ENCODE assay signal across 8 mouse cellular contexts in the genomic region with DNA sequence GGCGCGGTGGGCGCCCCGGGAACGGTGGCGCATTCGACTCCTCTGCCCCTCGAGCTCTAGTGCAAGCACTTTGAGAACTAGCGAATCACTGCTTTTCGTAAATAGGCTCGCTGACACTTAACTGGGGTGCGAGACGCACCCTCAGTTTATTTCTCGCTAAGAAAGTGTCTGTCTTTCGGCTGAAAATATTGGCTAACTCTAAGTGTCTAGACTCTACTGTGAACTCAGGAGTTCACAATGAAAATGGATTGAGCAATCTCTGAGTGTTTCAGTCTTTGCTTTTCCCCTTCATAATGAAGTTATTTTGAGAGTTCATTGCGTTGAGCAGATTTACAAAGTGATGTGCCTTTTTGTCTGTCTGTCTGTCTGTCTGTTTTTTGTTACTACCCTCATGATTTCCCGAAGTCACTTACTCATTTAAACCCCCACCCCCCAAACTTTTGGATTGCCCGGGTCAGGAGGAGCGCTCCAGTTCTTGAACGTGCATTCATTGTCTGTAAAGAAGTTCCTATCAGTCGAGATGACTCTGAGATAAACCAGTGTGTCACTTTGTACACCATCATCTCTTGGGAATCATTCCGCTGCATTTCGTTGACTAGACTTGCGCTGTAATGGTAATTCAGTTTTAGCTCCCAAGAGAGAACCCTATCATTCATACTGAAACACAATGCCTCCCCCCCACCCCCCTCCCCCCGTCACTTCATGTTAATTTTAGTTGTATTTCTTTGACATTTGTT. TPM values are rescaled to one million over a fixed set of nuclear protein-coding genes. Genes with fewer than 3 reads are reported as not detected.
DNase-seq lines count a peak whose midpoint lies in the region; ATAC-seq and TF ChIP-seq lines count a peak whose summit lies in the region.

No protein-coding gene starts in this region.

- no peak for TF ChIP-seq CTCF in E14TG2a.4 (conservative IDR thresholded peaks at IDR 0.05; ENCODE audit: low read length)

- ATAC-seq in frontal cortex, adult (ENCODE audit: low TSS enrichment), result peak; percentile 3; the same call in 1 of the 2 replicates
- ATAC-seq in forebrain, embryonic 14.5 days, result no peak
- no peak for ATAC-seq in liver, embryonic 15.5 days (ENCODE audit: insufficient read depth)
- ATAC-seq in stomach, embryonic 14.5 days (ENCODE audit: insufficient number of reproducible peaks, insufficient read depth, low FRiP score, low read depth), result no peak

- H3K4me2 ChIP-seq in forebrain, embryonic 14.5 days (ENCODE audit: low read length), result peak overlapping the region; percentile 83
- peak overlapping the region; percentile 90 for H3K4me2 ChIP-seq in liver, embryonic 15.5 days
- peak overlapping the region; percentile 60 for H3K4me2 ChIP-seq in stomach, embryonic 14.5 days (replicated peaks; ENCODE audit: low read depth, low read length)

- H3K9me3 ChIP-seq in E14TG2a.4 (ENCODE audit: low read length), result no peaks in the 10 kb centered on the region
- no peaks in the 10 kb centered on the region for H3K9me3 ChIP-seq in forebrain, embryonic 14.5 days (replicated peaks; ENCODE audit: control insufficient read depth, low read length)
- H3K9me3 ChIP-seq in liver, embryonic 15.5 days (replicated peaks), result no peaks in the 10 kb centered on the region
- H3K9me3 ChIP-seq in stomach, embryonic 14.5 days (ENCODE audit: control insufficient read depth, low read depth, low read length), result no peaks in the 10 kb centered on the region

- peak overlapping the region; percentile 83 for H3K9ac ChIP-seq in forebrain, embryonic 14.5 days (ENCODE audit: low read length)
- peak overlapping the region; percentile 67 for H3K9ac ChIP-seq in liver, embryonic 15.5 days
- H3K9ac ChIP-seq in stomach, embryonic 14.5 days (replicated peaks; ENCODE audit: low read depth, low read length), result peak overlapping the region; percentile 93

- no peak for DNase-seq in frontal cortex, postnatal 25 days (ENCODE audit: low spot score in 2 of 2)
- peak; percentile 46 for DNase-seq in forebrain, embryonic 14.5 days (ENCODE audit: low spot score)
- no peak for DNase-seq in urinary bladder, postnatal 36 days (ENCODE audit: low spot score in 2 of 2)
- no peak for DNase-seq in frontal cortex, postnatal 14 days (ENCODE audit: low spot score in 2 of 2)

- H3K27me3 ChIP-seq in E14TG2a.4 (ENCODE audit: insufficient read depth, low read length), result no peaks in the 10 kb centered on the region
- H3K27me3 ChIP-seq in forebrain, embryonic 14.5 days (replicated peaks; ENCODE audit: control insufficient read depth, insufficient read depth, low read length), result 0 out of 2 replicates have a peak, but pooled peaks cover 2% of the 10 kb centered on the region
- H3K27me3 ChIP-seq in liver, embryonic 15.5 days, result peaks cover 28% of the 10 kb centered on the region
- H3K27me3 ChIP-seq in stomach, embryonic 14.5 days (ENCODE audit: control insufficient read depth, insufficient read depth, low read length), result no peaks in the 10 kb centered on the region

- 1% methylated on average over 25 of the region's 25 CpGs for WGBS in forebrain, embryonic 14.5 days
- WGBS in liver, embryonic 15.5 days (ENCODE audit: insufficient replicate concordance), result 8% methylated on average over 25 of the region's 25 CpGs
- 3% methylated on average over 25 of the region's 25 CpGs for WGBS in stomach, embryonic 14.5 days

- H3K4me3 ChIP-seq in E14TG2a.4 (replicated peaks; ENCODE audit: low read length), result peak overlapping the region; percentile 94
- peak overlapping the region; percentile 85 for H3K4me3 ChIP-seq in forebrain, embryonic 14.5 days (ENCODE audit: low read depth, low read length)
- H3K4me3 ChIP-seq in liver, embryonic 15.5 days (replicated peaks), result peak overlapping the region; percentile 74
- peak overlapping the region; percentile 85 for H3K4me3 ChIP-seq in stomach, embryonic 14.5 days (ENCODE audit: low read depth, low read length)

- peak overlapping the region; percentile 94 for H3K27ac ChIP-seq in forebrain, embryonic 14.5 days (ENCODE audit: low read depth, low read length)
- peak overlapping the region; percentile 82; the same call in 1 of the 2 replicates for H3K27ac ChIP-seq in liver, embryonic 15.5 days (replicated peaks)
- peak overlapping the region; percentile 99 for H3K27ac ChIP-seq in stomach, embryonic 14.5 days (ENCODE audit: low read length)

- peaks cover 11% of the 10 kb centered on the region for H3K4me1 ChIP-seq in E14TG2a.4 (replicated peaks; ENCODE audit: low read depth, low read length)
- peaks cover 6% of the 10 kb centered on the region; the same call in 1 of the 2 replicates for H3K4me1 ChIP-seq in forebrain, embryonic 14.5 days (ENCODE audit: control insufficient read depth, insufficient read depth, low read length)
- peaks cover 17% of the 10 kb centered on the region; the same call in 1 of the 2 replicates for H3K4me1 ChIP-seq in liver, embryonic 15.5 days (replicated peaks)
- H3K4me1 ChIP-seq in stomach, embryonic 14.5 days (ENCODE audit: control insufficient read depth, insufficient read depth, low read length), result peaks cover 21% of the 10 kb centered on the region

- H3K36me3 ChIP-seq in E14TG2a.4 (ENCODE audit: insufficient read depth, low read length), result no peaks in the 10 kb centered on the region
- no peaks in the 10 kb centered on the region for H3K36me3 ChIP-seq in forebrain, embryonic 14.5 days (ENCODE audit: control insufficient read depth, insufficient read depth, low read length)
- H3K36me3 ChIP-seq in liver, embryonic 15.5 days (replicated peaks), result no peaks in the 10 kb centered on the region
- H3K36me3 ChIP-seq in stomach, embryonic 14.5 days (ENCODE audit: control insufficient read depth, insufficient read depth, low read length), result no peaks in the 10 kb centered on the region

RNA-seq across cellular contexts. Expression of gene Akap13, which starts 1.0 kb away (rescaled TPM):
- 9.8 and 14.2 TPM in 2 replicates for polyA plus RNA-seq in forebrain, embryonic 14.5 days (2014; fragmentation: Nextera tagmentation; extraction: Ambion mirVana)
- 39.6 and 41.3 TPM in 2 replicates for polyA plus RNA-seq in liver, embryonic 15.5 days (2015; fragmentation: Nextera tagmentation; extraction: Ambion mirVana)
- 68.8 and 74.0 TPM in 2 replicates for polyA plus RNA-seq in stomach, embryonic 14.5 days (2014; fragmentation: Nextera tagmentation; extraction: Ambion mirVana)
